Mouse (Mus musculus): ENCODE data around the gene Pax1.

GRCm38 (mm10) chr2:147371840-147372239 lies 10.1 kb downstream of the Pax1 start:
- TF ChIP-seq CTCF (IDR thresholded peaks at IDR 0.05; ENCODE audit: low read depth, low read length) (no peak), POLR2A (IDR thresholded peaks at IDR 0.05; ENCODE audit: extremely low read depth, insufficient read depth, low read length) (no peak)

Measured in liver, adult 2 months (tissue).